Mouse (Mus musculus) thymus, adult 18-20 months (tissue): ENCODE results near the gene Hoxd8.

Source experiments
- DNase-seq, 2 experiments: peaks; one replicate each; pipeline ENCODE4 v3.0.0; 2022; ENCODE audit warnings: mixed read lengths in 2 of 2

The Hoxd8 gene

DNA sequence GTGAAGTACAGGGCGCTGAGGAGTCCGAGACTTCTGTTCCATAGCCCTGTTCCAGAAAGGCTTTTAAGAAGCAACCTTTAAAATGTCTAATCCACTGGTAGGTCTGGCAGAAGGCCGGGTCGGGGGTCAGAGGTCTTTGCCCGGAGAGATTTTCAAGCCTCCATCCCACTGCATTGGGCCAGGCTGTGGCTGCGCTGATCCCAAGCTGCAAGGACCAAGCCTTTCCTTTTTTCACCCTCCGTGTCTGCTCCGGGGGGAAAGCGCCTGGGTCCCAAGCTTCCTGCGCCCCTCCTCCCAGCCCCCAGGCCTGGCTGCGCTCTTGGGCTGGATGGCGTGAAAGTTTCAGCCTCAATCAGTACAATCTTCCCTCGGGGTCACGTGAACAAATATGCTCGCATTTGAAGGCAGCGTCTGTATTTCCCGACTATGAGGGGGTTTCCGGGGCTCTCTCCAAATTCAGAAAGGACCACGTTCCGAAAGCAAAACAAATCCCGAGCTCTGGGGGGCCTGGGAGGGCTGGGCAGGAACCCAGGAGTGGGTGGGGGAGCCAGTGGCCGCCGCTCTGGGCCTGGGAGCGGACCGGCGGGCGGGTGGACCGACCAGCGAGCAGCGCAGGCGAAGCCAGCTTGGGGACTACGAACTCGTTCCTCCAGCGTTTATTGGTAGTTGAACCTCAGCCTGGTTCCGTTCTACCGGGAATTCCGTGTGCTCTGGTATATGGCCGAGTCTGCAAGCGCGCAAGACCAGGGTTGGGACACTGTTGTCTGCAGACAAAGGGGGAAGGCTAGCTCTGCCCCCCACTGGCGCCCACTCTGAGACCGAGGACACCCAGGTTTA, 31.7 kb downstream of the Hoxd8 start:
- DNase-seq = no peak

DNA sequence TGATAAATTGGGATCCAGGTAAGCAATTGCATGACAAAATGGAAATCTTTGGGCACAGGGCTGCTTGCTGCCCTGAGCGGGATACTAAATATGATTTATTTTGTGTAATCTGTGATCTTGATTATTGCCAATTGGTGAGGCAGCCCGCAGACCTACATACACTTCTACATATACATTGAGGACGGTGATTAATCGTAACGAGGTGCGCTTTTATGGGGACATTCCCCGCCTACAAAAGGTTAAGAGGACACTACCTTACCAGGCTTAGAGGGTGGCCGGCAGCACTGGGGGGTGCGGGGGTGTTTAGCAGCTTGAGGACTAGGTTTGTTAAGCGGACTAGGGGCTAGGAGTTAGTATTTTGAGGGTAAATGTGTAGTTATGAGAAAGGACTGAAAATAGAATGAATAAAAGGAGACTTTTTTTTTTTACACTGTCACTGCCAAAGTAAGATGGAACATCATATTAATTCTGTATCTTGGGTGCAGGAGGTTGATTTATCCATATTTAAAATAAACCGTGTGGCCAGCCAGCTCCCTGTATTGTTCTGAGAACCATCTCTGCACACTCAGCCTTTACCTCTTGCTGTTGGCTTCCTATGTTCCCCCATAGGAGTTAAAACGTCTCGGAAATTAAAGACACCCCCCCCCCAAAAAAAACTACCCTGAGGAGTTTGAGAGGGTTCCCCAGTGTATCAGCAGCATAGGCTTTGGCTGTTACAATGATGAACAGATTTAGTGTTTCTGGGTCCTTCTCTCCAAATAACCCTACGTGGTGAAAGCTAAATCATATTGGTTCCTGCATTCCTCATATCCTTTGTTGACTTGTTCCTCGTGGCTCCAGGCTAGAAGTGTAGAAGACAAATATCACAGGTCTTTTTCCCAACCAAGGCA, 32.5 kb downstream of the Hoxd8 start:
- no peak for DNase-seq

DNA sequence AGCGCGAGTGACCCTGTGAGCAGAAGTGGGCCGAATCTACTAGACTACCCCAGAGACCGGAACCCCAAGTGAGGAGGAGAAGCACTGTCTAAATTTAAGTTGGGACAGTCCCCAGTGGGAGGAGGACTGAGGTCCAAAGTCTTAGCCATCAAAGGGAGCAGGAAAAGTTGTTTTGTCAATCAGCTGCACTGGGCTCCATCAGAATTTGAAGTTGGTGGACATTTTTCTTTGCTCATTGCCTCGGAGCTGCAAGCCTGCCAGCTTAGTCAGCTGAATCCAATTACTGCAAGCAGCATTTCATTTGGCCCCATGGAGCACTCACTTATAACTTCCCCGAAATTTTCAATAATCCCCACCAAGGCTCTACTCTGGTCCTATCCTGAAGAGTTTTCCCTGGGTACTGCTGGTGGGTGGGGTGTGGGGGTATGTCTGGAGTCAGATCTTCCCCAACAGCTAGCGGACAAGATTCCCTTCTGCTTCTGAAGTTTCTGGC, 33.2 kb downstream of the Hoxd8 start:
- DNase-seq = no peak

DNA sequence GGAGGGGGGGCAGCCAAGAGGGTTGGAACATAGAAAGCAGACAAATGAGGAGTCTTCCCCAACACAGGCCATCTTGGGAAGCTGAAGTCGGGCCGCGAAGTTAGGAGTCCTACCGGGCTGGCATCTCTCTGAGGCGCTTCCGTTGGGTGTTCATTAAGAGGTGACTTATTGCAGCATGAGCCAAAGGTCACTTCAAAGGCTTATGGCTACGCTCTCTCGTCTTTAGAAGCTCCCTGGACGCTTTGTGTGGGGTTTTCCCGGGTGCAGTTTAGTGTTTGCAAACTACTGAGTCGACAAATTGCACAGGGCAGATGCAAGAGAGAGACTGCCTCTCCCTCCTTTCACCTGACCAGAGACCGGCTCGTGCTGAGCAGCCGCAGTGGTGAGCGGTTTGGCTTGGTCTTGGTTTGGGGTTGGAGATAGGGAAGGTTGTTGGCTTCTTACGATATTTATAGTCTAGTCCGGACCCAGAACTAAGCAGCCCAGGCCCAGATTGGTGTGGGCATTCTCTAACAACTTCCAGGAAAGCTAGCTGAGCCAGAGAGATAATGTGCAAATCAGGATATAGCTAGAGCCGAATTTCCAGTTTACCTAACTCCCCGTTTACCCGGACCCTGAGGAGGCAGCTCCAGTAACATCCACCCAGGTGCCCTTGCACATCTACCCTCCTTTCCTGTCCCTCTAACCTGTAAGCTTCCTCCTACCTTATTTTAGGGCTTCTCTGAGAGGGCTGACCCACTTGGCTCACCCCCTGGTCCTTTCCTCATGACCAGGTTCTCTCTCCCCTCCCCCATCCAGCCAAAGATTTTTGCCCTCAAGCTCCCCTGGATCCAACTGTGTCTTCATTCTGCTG, 34.4 kb downstream of the Hoxd8 start:
- DNase-seq = no peak

DNA sequence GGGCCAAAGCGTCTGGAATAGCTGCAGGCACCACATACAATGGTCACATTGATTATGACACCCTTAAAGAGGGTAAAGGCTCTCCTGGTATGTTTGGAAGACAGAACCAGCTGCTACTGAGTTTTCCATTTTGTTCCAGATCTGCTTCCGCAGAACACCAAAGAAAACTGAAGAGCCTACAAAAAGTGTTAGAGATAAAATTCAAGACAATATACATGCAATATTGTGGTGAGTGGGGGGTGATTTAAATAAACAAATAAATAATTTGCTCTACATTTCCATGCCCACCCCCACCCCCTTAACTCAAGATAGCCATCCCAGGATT, 35.0 kb downstream of the Hoxd8 start:
- no peak for DNase-seq

DNA sequence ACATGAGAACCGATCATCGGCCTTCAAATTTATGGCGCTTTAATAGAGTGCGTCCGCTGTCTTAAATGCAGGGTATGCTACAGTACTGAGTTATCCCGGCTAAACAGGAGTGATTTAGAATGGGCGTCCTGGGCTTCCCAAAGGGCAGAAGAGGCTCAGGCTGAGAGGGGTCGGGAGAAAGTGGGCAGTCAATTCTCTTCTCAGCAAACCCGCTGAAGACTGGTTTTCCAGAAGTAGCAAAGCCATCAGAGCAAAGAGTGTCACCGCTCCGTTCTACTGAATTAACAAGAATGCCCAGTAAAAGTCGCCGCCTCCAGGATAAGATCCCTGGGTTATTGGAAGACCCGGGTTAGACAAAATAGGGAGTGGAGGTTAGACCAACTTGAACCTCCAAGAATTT, 35.5 kb downstream of the Hoxd8 start:
- DNase-seq = no peak

DNA sequence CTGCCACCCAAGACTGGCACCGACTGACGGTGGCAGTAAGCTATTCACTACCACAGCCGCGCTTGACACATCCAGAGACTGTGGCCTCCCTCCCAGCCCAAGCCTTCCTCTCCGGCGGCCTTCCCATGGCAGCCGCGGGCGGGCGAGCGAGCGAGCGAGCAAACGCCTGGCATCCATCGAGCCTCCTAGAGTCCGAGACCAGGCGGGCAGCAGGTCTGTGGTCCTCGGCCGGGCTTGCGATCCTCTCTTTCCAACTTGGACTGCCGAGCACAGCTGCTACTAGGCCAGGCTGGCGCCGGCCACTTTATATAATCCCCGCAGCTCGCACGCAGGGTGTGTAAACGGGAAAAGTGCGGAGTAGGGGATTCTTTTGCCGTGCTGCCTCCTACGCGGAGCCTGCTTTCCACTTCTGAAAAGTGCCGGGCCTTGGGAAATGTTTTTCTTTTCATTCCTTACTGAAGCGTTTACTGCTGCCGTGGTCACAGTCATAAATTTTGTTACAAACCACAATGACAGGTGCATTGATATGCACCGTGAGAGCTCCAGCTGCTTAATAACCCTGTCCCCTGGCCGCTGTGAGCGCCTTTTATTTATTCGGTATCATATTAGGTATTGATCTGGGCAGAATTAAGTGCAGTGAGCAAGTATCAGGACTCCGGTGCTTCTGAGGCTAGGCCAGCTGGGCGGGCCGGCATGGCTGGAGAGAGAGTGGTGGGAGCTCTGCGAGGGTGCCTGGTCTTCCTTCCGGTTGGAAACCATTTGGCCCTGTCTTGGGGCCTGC, 36.1 kb downstream of the Hoxd8 start:
- no peak for DNase-seq

DNA sequence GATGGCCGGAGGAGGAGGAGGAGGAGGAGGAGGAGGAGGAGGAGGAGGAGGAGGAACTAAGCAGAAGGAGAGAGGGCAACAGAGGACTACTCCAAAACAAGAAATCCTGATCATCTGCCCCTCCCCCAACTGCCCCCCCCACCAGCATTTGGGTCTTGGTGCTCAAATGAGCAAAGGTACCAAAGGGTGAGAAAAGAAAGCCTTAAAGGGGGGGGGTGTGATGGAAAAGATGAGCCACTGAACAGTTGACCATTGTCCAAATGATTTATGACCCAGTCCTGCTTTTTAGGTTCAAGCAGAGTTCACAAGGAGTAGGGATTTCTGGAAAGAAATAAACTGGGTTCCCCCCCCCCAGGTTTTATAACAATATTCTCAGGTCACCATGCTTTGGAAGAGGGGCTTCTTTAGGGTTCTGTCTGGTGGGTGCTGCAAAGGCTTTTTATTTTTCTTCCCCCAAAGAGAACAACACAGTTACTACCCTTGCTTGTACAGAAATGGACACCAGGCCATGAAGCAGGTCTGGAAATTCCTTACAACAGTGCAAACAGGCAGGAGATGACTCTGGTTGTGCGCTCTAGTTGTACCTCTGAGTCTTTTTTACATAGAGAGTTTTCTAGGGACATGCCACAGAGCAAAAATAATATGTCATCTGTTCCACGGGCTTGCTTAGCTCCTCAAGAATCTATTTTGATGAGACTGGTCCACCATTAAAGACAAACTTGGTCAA, 37.0 kb downstream of the Hoxd8 start:
- DNase-seq = no peak

DNA sequence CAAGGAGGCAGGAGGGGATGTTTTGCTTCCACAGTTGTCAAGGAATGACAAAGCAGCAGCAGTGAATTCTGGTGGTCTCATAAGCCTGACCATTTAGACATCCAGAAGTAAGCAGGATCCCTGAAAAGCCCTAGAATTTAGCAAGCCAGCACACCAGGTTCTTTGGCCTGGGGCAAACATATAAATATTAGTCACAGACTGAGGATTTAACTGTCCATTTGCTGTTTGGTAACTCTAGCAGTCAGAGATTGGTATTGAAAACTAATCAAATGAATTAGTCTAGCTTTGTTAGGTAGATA, 37.5 kb downstream of the Hoxd8 start:
- DNase-seq = no peak

DNA sequence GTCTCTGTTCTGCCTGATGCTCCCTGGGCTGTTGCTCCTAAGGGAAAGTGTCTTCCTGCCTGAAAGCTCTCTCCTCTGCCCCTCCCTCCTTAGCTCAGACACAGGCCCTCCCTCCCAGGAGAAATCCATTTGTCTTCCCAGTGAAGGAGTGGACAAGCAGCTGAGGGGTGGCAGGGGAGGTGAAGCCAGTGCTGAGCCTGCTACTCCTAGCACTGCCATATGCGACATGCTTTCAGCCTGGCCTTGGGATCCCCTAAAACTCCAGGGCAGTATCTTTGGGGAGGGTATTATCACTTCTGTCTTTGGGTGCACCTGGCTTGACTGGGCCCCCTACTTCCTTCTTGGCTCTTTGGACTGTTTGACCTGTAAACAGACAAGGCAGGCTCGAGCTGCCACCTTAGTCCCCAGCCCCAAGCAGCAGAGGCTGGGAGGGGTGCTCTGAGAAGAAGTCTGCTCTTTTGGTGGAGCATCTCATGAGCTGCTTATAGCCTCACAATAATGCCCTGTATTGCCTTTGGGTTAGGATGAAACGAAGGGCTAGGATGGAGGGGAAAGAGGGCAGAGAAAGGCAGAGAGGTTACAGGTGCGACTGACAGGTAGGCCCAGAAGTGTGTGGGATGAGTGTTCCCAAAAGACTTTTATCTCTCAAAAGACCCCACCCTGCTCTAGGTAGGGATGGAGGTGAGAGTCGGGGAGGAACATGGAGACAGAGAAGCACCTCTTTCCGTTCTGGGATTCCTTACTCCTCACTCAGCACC, 41.3 kb downstream of the Hoxd8 start:
- no peak for DNase-seq

DNA sequence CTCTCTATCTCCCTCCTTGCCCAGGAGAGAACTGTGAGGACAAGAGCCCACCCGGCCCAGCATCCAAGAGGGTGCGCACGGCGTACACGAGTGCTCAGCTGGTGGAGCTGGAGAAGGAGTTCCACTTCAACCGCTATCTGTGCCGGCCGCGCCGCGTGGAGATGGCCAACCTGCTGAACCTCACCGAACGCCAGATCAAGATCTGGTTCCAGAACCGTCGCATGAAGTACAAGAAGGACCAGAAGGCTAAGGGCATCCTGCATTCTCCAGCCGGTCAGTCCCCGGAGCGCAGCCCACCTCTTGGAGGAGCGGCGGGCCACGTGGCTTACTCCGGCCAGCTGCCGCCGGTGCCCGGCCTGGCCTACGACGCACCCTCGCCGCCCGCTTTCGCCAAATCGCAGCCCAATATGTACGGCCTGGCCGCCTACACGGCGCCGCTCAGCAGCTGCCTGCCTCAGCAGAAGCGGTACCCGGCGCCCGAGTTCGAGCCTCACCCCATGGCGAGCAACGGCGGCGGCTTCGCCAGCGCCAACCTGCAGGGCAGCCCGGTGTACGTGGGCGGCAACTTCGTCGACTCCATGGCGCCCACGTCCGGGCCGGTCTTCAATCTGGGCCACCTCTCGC, 42.0 kb downstream of the Hoxd8 start:
- no peak for DNase-seq

DNA sequence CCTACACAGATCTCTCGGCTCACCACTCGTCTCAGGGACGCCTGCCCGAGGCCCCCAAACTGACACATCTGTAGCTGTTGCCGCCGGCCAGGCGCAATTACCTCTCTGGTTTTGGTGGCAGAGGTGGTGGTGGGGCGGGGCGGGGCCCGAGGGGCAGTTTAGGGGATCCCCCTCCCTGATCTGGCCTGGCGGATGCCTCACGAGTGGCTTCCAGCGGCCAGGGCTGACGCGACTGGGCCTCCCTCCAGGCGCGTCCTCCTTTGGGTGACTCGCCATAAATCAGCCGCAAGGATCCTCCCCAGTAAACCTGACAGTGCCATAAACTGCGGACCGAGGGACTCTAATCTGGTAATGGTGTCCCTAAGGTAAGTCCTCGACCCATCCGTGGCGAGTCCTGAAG, 42.6 kb downstream of the Hoxd8 start:
- DNase-seq = no peak

DNA sequence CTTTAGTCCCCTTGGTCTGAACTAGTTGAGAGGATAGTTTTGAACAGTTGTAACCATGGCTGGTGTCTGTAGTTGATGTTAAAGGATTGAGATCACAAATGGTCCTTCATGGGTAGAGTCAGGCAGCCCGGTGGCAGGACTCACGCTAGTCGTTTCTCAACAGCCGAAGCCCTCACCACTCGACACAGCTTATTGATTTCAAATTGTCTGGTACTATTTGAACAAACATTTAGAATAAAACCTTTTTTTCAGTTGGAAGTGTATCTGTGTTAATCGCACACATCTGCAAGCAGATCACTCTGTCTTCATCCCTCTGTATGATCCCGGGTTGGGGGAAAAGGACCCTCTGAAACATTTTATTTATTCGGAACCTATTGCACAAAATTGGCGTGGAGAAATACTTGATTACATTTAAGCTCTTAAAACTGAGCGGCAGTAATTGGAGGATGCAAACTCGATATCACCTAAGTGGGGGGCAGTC, 43.3 kb downstream of the Hoxd8 start:
- DNase-seq = no peak

DNA sequence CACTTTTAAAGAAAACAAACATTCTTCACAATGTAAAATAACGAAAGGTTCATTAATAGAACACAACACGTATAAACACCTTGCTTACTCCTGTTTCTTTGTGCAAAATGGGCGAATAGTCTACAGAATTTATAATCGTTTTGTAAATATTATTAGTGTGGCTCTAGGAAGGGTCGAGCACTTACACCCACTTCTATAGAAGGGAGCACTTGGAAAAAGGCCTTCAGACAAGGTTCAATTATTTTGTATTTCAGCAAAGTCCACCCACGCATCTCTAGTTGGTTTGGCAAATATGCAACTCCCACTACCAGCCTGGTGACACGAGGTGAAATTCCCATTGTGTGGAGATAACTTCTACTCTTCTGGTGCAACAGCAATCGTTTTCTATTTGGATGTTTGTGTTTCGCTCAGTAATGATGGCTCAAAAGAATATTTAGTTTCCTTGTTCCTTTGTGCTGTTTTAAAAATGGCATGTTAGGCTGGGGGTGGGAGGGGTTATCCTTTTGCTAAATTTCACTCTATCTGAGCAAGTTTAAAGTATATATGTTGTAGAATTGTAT, 44.1 kb downstream of the Hoxd8 start:
- DNase-seq = no peak

DNA sequence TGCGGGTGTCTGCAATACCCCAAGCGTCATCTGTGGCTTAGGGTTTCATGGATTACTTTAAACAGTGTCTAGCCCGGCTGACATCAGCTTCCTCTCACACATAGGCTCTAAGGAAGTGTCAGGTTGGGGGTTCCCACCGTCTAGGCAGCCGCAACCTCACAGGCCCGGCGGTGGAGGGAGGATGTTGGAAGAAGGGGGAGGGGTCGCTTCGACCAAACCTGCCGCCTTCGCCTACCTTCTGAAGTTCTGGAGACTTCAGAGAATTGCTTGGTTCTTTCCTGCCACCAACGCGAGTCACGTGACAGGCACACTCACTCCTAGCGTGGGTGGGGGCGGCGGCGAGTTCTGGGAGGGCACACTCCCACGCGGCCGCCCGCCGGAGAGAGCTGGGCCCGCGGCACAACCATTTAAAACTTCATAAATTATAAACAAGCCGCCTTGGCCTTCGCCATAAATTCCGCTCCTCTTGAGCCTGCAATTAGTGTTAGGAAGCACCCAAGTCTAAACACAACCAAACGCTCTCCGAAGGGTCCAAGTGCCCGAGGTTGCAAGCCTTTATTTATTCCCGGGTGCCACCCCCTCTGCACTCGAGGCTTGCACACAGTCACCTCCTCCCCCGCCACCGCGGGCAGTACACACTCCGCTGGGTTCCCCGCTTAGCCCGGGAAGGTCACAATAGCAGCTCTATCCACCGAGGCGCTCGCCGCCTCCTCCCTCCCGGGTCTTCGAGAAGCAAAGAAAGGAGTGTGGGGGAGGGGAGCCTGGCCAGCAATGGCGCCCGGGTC, 45.1 kb downstream of the Hoxd8 start:
- DNase-seq = peak in 1 of 2 experiments; percentile 20

DNA sequence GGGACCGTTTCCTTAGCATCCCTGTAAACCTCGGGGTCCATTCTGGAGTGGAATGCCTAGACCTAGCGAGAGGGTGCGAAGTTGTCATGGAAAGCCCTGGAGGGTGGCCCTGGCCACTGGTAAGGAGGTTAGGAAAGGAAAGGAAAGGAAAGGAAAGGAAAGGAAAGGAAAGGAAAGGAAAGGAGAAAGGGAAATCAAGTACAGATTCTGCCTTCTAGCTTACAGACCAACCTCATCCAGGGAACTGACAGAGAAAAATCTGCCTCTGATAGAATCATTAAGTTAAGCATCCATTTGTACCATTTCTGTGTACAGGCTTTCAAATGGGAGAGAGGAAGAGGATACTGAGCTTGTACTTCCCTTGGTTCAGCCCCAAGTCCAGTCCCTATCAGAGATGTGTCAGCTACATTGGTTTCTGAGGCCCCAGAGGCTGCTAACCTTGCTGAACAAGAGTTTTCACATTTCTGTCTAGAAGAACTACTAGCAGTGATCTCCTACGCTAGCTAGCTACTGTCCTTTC, 46.4 kb downstream of the Hoxd8 start:
- no peak for DNase-seq

DNA sequence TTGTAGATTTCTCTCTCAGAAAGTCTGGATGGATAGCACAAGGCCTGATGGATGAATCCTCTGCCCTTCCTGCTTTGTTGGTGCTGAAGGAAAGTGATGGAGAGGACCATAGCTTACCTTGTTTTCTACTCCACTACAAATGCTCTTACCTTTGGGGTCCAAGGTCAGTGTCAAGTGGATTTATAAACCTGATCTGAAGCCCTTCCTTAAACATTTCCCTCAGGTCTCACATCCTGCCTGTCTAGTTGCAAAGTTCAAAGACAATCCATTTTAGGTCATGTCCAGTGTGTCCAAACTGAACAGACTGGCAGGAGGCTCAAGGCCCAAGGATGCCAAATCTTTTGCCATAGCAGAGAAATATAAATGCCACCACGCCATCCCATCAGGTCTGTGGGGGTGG, 47.4 kb downstream of the Hoxd8 start:
- DNase-seq = no peak

DNA sequence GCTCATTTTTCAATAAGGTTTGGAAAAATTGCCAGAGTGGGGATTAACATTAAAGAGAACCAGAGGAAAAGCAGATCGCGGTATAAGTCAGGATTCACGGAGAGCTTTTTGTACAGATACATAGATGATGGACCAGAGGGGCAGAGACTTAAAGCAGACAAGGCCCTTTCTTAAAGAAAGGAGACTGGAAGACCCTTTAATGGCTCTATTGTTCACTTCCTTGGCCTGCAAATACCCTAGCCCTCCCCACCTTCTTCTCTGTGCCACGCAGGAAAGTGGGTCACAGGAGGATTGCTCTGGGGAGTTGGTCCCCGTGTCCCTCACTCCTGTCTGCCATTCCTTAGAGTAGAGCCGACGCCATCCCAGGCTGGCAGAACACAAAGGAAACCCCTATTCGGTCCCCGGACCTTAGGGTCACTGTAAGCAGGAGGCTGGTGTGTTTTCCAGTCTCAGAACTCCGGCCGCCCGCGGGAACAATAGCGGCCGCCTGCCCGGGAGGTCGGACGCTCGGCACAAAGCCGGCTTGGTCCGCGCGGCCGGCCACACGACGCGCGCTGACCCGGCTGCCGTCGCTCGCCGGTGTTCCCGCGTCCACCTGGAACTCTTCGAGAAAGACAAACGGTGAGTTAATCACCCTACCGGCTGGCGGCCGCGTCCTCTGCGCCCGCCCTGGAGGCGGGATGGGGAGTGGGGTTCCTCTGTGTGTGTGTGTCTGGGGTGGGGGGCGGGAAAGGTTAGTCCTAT, 48.2 kb downstream of the Hoxd8 start:
- no peak for DNase-seq
